Mouse (Mus musculus): Measurements from ENCODE around the gene Brdt. TPM values are rescaled to one million over a fixed set of nuclear protein-coding genes. Genes with fewer than 3 reads are reported as not detected.
"Not testable (repeated sequence)": the region's sequence is repeated elsewhere in the genome, so short reads cannot be mapped to it uniquely, and the experiment has no call there.

Brdt gene
- total RNA-seq, 2 experiments from 2014 or later, result 14.0 to 15.1 TPM

DNA sequence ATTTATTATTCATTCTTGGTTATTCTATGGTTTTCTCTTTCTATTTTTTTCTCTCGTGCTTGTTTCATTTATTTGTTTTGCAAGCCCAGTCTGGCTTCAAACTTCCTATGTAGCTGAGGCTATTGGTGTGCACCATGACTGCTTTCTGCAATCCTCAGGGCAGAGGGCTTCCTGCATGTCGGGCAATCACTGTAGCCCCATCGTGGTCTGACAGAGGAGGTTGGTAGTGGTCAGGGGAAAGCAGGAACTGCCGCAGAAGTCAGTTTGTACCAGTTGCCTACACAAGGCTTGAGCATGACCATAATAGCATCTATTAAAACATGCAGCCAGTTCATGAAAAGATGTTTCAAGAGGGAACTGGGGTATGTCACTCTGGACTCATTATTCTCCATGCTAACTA, 23.5 kb upstream of the Brdt start:
- intact Hi-C loops (cut with DNase I), result no loop called here

DNA sequence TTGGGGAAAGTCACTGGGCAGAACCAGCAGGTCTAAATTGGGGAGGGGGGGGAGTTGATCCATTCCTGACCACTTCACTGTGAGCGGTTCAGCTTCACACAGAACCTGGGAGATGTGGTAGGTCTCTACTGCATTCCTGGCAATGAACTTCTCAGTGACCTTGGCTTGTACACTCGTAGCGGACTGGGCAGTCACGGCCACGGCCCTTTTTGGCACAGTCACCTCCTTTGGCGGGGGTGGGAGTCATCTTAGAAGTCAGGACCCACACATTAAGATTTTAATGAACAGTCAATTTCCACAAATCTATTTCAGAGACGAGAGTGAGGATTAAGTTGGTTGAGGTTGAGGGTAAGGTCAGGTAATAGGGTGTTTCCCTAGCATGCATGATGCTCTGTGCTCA, 13.8 kb upstream of the Brdt start:
- no peak for DNase-seq (ENCODE audit: low spot score in 2 of 2)
- intact Hi-C loops (cut with DNase I), result no loop called here

More for the DNA sequence above, 23.5 kb upstream of the Brdt start:
- DNase-seq (ENCODE audit: low spot score in 2 of 2), result no peak

DNA sequence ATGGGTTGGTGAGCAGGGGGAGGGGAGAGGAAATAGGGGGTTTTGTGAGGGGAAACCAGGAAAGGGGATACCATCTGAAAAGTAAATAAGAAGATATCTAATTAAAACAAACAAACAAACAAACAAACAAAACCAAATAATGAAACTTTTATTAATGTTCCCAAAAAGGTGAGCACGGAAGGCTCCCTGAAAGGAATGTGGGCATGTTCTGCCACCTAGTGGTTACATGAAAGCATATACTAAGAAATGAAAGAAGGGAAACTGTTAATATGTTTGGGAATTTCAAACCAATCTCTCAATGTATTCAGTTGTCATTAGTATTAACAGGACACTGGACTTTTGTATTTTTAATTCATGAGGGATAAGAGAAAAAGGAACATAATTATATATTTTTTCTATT, 10.3 kb upstream of the Brdt start:
- peak; percentile 12 to 28 for DNase-seq (ENCODE audit: low spot score in 2 of 2)

DNA sequence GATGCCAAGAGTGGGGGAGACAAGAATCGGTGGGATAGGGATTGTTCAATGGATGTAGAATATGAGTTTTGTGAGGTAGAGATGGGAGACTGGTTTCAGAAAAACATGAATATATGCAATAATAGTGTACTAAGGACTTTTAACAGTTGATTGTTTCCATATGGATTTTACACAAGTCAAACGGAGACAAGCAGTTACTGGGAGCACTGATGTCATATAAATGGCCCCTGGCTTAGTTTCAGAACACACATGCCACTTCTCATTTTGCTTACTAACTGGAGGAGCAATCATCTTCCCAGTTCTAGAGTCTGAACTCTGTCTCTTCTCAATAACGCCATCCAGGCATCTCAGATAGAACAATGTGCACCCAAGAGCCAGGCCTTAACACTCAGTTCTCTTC, 9.4 kb downstream of the Brdt start:
- DNase-seq (ENCODE audit: low spot score in 2 of 2), result no peak
- intact Hi-C loops (cut with DNase I), result no loop called here

More for the DNA sequence above, 10.3 kb upstream of the Brdt start:
- intact Hi-C loops (cut with DNase I), result loop anchor here (1.0 kb wide), 2 partner anchors 325 to 330 kb away; no protein-coding TSS in a partner anchor

DNA sequence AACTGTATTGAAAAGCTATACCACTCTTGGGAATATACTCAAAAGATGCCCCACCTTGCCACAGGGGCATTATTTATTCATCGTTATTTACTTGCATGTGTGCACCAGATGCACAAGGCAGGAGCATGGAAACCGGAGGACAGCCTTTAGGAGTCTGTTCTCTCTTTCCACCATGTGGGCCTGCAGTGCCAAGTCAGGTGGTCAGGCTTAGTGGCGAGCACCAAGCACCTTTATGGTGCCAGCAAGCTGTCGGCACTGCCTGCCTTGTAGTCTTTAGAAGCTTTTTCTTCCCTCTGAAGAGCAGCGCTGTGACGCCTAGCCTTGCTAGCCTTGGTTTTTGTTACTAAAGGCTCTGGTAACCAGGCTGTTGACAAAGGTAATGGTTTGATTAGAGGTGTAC, 11.9 kb downstream of the Brdt start:
- intact Hi-C loops (cut with DNase I), result no loop called here
- DNase-seq (ENCODE audit: low spot score in 2 of 2), result no peak

DNA sequence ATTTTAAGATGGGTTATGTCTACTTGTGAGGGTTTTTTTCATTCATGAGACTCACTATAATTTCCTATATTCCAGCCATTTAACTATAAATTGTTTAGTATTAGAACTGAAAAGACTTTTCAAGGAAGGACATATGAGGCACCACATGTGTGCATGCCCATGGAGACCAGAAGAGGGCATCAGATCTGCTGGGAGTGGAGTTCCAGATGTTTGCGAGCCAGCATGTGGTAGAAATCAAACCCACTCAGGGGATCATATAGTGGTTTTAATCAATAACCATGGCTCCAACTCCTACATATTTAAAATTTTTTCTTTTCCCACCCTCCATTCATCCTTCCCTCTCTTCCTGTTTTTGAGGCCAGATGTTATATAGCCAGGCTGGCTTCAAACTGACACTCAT, 15.3 kb downstream of the Brdt start:
- intact Hi-C loops (cut with DNase I), result no loop called here
- no peak for DNase-seq (ENCODE audit: low spot score in 2 of 2)

DNA sequence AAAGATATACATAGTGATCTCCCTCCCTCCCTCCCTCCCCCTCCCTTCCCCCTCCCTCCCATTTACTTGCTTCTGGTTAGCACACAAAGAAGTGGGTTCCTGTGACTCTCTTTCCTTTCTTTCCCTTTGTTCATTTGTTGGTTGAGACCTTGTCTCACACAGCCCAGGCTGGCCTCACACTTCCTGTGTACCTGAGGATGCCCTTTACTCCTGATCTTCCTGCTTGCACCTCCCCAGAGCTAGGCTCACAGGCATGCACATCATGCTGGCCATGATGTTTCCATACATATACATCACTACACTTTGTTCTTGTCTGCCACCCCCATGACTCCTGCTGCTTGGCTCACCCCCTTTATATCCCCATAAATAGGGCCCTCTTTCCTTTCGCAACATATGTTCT, 21.6 kb downstream of the Brdt start:
- peak in 1 of 2 experiments; percentile 40 for DNase-seq (ENCODE audit: low spot score in 2 of 2)

DNA sequence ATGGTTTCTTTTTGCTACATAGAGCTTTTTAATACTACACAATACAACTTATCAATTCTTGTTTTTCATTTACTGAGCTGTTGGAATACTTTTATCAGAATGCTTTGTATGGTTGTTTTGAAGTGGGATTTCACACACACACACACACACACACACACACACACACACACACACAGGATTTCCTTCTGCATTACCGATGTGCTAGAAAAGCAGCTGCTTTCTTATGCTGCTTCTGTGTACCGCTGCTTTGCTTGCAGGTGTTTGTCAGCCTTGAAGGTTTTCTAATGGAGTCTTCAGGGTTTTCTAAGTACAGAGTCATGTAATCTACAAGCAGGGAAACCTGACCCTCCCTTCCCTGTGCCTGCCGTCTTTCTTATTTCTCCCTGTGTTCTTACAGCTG, 23.0 kb downstream of the Brdt start:
- intact Hi-C loops (cut with DNase I), result no loop called here
- no peak for DNase-seq (ENCODE audit: low spot score in 2 of 2)

More for the DNA sequence above, 21.6 kb downstream of the Brdt start:
- intact Hi-C loops (cut with DNase I), result no loop called here

DNA sequence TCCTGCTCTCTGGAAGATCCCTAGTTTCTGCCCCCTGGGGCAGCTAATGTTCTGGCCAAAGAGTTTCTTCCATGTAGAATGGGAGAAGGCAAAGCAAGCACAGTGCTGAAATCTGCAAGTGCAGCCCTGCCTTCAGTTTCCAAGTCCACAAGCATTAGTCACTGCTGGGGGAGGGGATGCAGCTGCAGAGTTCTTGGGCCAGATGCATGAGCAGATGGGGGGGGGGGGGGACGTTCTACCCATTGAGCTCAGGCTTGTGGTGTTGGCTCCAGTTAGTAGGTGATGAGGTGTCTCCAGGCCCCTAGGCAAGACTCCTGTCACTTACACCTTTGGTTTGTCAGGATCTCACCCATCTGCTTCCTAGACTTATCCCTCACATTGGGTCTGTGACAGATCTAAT, 24.8 kb downstream of the Brdt start:
- peak in 1 of 2 experiments; percentile 47 for DNase-seq (ENCODE audit: low spot score in 2 of 2)
- intact Hi-C loops (cut with DNase I), result no loop called here

DNA sequence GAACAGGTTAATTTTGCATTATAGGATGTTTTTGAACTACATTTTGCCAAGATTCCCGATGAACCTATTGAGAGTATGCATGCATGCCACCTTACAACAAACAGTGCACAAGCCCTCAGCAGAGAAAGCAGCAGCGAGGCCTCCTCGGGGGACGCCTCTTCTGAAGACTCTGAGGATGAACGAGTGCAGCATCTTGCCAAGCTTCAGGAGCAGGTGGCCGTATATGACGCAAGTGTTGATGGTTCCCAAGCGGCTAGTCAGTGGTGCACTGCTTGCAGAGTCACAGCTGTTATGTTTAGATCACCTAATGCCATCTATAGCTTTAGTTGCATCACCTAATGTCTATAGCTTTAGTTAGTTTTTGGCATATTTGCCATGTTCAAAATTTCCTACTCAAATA, 26.8 kb downstream of the Brdt start:
- intact Hi-C loops (cut with DNase I), result loop anchor here (2.0 kb wide), 1 partner anchor 81 kb away; no protein-coding TSS in a partner anchor
- DNase-seq (ENCODE audit: low spot score in 2 of 2), result no peak

DNA sequence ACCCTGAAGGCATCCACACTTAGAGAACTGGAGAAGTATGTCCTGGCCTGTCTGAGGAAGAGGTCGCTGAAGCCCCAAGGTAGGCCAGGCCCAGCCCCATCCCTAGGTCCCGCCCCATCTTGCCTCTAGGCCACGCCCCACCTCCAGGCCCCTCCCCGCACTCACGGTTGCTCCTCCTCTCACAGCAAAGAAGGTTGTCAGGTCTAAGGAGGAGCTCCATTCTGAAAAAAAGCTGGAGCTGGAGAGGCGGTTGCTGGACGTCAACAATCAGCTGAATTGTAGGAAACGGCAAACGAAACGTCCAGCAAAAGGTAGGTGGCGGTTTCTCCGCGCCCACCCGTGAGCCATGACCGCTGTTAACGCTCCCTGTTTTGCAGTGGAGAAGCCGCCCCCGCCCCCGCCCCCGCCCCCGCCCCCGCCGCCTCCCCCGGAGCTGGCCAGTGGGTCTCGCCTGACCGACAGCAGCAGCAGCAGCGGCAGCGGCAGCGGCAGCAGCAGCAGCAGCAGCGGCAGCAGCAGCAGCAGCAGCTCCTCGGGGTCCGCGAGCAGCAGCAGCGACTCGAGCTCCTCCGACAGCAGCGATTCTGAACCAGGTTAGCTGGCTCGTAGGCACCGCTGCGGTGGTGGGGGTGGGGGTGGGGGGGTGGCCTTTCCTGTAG, 28.6 kb downstream of the Brdt start:
- intact Hi-C loops (cut with DNase I), result loop anchor here (2.0 kb wide), 1 partner anchor 79 kb away; no protein-coding TSS in a partner anchor
- DNase-seq (ENCODE audit: low spot score in 2 of 2), result peak; percentile 84 to 94

DNA sequence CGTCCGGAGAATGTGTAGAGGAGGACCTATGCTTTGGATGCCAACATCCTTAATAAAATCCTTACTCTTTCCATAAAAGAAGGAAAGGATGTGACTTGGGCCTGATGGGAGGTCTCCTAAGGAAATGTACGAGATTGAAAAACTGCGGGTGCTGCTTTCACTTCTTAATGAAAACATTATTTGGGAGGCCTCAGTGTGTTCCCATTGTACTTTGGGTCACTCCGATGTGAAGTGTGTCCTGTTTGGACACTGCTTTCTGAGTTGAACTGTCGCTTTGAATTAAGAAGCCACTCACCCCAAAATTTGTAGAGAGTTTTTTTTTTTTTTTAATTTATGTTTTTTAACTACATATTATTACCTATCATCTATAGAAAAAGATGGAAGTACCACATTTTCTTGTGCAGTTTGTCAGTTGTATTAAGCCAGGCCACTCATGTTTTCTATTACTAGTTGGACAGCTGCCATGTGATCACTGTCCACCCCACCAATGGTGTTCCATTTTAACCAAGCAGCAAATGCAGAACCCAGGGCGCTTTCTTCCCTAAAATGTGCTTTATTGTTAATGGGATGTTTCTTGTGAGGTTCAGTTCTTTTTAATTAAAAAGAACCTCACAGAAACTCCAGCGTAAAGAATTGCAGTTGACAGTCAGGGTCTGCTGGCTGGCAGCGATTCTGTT, 29.2 kb downstream of the Brdt start:
- intact Hi-C loops (cut with DNase I), result no loop called here
- peak in 1 of 2 experiments; percentile 8 for DNase-seq (ENCODE audit: low spot score in 2 of 2)

DNA sequence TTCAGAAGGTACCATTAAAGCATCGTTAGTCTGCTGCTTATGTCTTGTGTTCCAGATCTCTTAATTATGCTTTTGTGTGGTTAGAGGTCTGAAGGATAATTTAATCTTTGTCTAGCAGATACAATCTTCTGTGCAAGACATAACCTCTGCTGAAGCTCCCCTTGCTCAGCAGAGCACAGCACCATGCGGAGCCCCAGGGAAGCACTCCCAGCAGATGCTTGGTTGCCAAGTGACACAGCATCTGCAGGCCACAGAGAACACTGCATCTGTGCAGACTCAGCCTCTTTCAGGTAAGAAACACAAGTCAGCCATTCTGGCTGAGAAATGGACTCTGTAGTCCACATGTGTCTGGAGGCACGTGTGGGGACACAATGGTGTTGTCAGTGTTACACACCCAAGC, 39.1 kb downstream of the Brdt start:
- intact Hi-C loops (cut with DNase I), result no loop called here
- DNase-seq (ENCODE audit: low spot score in 2 of 2), result no peak

DNA sequence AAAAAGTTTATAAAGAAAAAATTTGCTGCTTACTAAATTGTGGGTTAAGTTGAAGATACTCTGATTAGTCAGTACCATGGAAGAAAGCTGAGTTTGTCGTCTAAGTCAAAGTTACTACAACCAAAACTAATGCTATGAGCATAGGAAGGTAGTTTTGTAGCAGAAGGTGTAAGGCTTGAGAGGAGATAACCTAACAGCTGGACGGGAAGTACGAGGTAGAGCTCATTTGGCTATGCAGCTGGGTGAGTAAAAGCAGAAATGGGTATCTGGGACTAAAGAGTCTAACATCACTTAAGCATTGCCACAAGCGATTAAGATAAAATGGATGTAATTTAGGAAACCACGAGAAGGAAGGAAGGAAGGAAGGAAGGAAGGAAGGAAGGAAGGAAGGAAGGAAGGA, 40.4 kb downstream of the Brdt start:
- DNase-seq (ENCODE audit: low spot score in 2 of 2), result no peak
- intact Hi-C loops (cut with DNase I), result no loop called here

DNA sequence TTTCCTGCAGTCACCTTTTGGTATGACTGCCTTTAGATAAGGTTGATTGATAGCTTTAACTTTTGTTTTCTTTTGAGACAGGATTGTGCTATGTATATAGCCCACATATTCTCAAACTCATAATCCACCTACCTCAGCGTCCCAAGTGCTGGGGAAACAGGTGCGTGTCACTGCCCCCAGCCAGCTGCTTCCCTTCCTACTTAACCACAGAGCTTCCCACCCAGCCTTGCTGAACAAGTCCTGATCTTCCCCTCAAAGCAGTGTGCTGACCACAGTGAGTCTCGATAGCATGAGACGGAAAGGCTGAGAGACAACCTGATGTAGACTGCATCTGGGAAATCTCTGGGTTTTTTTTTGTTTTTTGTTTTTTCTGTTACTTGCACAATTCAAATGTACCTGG, 42.3 kb downstream of the Brdt start:
- intact Hi-C loops (cut with DNase I), result no loop called here
- no peak for DNase-seq (ENCODE audit: low spot score in 2 of 2)

DNA sequence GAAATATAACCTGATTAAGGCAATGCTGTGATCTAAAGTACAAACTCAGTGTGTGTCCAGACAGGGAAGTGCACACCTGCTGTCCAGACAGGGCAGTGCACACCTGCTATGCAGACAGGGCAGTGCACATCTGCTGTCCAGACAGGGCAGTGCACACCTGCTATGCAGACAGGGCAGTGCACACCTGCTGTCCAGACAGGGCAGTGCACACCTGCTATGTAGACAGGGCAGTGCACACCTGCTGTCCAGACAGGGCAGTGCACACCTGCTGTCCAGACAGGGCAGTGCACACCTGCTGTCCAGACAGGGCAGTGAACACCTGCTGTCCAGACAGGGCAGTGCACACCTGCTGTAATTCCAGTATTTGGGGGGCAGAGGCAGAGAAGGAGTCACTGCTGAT, 55.5 kb downstream of the Brdt start:
- intact Hi-C loops (cut with DNase I), result not testable (repeated sequence)

DNA sequence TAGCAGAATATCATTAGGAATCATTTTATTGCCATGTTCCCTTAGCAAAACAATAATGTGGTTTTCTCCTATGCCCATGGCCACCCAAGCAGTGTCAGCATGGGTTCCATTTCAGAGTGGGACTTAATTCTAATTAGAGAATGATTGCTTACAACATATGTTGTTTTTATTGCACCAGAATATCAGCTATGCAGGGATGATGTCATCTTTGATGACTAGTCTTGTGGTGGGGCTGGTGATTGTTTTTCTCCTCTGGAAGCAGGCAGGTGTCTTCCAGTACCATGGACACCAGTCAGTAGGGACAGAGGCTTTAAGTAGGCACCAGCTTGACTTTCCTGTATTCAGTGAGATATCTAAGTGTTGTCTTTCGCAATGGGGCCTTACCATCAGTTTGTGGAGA, 56.8 kb downstream of the Brdt start:
- intact Hi-C loops (cut with DNase I), result no loop called here
- no peak for DNase-seq (ENCODE audit: low spot score in 2 of 2)

More for the DNA sequence above, 55.5 kb downstream of the Brdt start:
- DNase-seq (ENCODE audit: low spot score in 2 of 2), result not testable (repeated sequence)

DNA sequence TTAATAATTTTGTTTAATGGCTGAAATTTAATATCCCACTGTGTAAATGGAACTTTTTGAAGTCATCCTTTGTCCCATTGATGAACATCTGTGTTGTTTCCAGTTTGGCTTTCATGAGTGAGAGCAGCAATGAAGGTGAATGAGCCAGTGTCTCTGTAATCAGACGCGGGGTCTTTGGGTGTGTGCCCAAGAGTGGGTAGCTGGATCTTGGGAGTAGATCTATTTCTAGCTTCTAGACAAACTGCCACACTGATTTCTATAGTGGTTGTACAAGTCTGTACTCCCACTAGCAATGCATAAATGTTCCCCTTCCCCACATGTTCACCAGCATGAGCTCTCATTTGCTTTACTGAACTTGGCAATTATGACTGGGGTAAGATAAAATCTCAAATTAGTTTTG, 58.4 kb downstream of the Brdt start:
- peak in 1 of 2 experiments; percentile 54 for DNase-seq (ENCODE audit: low spot score in 2 of 2)
- intact Hi-C loops (cut with DNase I), result no loop called here

DNA sequence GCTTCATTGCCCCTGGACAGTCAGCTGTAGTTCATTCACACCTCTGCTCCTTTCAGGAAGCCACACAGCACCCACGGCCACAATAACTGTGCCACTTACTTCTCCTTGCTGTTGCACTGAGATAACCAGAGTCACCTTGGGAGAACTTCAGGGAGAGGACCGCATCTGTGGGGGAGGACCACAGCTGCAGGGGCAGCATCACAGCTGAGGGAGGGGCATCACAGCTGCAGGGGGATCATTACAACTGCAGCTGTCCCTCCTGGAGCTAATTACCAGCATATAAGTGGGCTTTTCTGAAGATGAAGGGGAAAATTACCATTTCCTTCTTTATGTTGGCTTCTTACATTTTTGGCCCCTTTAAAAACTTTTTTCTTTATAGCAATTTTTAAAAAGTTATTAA, 63.5 kb downstream of the Brdt start:
- intact Hi-C loops (cut with DNase I), result no loop called here
- no peak for DNase-seq (ENCODE audit: low spot score in 2 of 2)

DNA sequence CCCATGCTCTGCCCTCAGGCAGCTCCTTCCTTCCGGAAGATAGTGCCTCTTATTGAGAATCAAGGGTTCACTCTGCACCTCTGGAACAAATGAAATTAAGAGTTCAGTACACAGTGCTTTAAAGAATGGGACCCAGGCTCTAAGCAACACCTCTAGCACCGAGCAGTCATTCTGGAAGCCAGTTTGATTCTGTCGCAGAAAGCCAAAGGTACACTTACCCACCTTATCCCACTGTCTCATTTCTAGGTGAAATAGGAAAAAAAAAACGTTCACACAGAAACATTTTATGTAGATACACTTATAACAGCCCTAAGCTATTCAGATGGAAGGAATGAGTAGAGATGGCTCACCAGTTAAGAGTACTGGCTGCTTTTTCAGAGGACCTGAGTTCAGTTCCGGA, 71.5 kb downstream of the Brdt start, which contains the start of gene Ephx4:
Gene Ephx4 (plus strand): TSS at position 301 of the 400 bp plus-strand sequence.
- no peak for DNase-seq (ENCODE audit: low spot score in 2 of 2)
- intact Hi-C loops (cut with DNase I), result loop anchor here (5.0 kb wide), 1 partner anchor 195 kb away; the partner anchor contains the start of genes Glmn and Rpap2
